Mouse (Mus musculus) frontal cortex, postnatal 14 days (tissue): ENCODE results near the gene Iqsec3.
A peak's percentile ranks its signal among the peaks of the same experiment; 100 is the strongest.
"Not testable (repeated sequence)": the region's sequence is repeated elsewhere in the genome, so short reads cannot be mapped to it uniquely, and the experiment has no call there.

Experiments used
- DNase-seq, 2 experiments: peaks; one replicate each; pipeline ENCODE4 v3.0.0; 2022; ENCODE audit warnings: low spot score in 2 of 2

Iqsec3 gene

DNA sequence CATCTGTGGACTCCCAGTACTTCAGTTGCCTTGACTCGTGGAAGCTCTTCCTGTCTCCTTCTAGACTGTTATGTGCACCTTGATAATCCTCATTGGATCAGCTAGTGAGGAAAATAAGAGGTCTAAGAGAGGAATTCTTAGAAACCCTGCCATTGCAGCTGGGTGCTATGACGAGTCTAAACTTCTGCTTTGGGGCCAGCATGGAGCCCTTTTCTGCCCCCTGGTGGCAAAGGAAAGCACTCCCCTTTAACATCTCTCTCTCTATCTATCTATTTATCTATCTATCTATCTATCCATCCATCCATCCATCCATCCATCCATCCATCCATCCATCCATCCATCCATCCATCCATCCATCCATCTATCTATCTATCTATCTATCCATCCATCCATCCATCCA is 106.9 kb downstream of the Iqsec3 start:
- not testable (repeated sequence) for DNase-seq

GRCm38 (mm10) chr6:121363956-121364355 is 109.5 kb downstream of the Iqsec3 start:
- no peak for DNase-seq

GRCm38 (mm10) chr6:121363061-121363460 is 110.4 kb downstream of the Iqsec3 start:
- DNase-seq, result no peak

DNA sequence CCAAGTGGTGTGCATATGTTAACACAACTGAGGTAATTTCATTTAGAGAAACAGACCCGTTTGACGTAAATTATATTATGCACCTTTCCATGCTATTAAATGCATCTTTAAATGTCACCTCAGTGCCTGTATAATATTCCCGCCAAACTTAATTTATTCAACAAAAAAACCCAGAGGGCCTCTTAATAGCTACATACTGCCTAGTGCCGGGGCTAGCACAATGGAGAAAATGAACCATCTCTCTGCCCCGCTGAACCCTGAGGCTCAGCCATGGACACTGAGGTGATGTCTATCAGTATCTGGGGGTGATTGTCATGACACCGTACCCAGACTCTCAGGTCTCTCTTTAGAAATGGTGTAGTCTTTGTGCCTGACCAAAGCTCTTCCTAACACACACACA is 116.2 kb downstream of the Iqsec3 start:
- no peak for DNase-seq

DNA sequence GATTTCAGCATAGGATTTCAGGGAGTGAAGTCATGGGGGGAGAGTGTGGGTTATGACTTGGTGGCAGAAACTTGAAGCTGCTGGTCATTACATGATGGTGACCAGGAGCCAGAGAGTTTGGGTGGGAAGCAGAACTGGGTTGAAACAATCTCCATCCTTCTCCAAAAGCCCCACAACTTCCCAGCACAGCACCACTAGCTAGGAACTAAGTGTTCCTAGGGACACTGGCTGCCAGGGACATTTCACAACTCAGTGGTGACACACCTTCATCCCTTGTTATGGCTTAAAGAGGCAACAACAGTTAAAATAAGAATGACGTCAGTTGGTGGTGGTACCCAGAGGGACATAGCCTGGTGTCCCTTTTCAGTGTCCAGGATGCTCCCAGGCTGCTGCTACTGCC is 117.4 kb downstream of the Iqsec3 start:
- no peak for DNase-seq

DNA sequence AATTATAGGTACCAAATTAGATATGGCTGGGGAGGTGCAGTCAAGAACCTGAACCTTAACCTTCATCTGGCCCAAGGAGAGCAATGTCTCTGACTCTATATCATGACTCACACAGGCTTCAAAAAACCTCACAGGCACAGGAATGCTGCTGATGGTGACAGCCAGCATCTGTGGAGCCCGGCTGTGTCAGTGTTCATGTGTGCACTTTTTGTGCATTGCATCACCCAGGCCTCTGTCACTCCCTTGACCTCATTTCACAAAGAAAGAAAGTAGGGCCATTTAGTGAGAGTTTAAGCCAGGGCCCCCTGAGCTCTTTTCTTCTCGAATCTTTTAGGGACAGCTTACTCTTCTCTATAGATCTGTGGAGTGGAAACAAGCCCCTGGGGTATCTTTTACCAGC is 121.2 kb downstream of the Iqsec3 start:
- DNase-seq, result no peak

DNA sequence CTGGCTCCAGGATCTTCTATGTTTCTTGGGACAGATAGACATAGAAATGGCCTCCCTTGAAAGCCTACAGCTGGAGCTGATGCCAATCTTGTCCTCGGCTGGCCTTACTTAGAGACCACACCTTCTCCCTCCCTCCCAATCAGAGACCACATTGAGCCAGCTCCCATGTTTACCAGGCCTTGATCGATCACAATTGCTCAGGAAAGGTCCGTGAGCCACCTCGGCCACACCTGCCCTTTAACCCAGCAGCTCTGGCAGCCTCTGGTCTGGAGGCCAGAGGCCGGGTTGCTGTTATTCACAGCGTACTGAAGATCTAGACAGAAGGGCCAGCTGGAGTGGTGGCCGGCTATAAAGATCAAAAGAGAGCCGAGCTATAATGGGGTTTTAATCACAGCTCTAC is 127.0 kb downstream of the Iqsec3 start:
- DNase-seq, result no peak

DNA sequence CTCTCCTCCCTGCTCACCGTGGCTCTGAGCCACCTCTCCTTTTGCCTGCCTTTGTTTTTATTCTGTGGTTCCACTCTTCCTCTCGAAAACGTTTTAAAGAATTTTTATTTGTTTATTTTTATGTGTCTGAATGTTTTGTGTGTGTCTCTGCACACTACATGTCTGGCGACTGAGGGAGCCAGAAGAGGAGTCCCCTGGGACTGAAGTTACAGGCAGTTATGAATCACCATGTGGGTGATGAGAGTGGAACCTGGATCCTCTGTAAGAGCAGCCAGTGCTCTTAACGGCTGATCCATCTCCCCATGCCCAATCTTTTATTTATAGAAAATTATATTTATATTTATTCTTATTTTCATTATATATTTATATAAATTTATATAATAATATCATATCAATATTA is 129.1 kb downstream of the Iqsec3 start:
- no peak for DNase-seq

DNA sequence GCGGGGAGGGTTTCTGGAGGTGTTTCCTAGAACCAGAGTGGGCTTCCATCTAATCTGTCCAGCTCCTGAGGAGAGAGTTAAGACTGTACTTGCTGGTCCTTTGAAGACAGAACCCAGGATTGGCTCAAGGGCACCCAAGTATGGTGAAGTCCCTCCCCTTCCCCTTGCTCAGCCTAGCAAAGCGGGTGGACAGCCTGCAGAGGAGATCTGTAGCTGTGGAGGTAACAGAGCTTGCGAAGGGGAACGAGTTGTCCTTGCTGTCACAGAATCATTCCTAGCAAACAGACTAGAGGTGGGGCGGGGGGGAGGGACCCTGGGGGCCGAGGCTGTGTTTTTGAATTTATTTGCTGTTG is 129.7 kb downstream of the Iqsec3 start:
- no peak for DNase-seq

DNA sequence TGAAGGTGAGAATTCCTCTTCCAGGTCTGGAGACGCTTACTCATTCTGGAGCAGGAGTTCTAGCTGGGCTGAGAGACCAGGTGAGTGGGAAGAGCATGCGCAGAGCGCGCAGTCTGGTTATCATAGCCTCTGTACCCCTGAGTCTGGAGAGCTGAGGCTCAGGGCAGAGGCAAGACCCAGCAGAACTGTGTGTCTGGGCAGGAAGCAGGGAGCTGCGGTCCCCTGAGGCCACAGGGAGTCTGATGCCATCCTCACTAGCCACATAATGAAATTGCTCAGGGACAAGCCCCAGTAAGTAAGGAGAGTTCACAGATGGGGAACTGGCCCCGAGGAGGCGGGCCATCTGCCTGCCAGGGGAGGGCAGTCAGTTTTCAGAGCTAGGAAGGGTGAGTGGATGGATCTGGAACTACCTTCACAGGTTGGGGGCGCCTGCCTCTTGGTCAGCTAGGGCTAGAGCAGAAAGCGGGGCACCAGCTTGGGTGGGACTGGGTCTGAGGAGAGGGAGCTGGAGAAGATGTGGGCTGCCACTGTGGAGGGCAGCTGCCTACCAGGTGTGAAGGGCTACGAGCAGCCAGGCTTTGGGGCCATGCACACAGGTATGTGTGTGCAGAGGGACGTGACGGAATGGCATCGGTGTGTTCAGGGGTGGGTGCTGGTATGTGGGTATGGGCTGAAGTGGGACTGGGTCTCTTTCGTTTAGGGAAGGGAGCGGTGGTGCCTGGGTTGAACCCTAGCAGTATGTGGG is 130.3 kb downstream of the Iqsec3 start, which contains the start of gene Slc6a12:
TSS of gene Slc6a12 (plus strand) at position 51 of the 745 bp plus-strand sequence.
- DNase-seq, result no peak

DNA sequence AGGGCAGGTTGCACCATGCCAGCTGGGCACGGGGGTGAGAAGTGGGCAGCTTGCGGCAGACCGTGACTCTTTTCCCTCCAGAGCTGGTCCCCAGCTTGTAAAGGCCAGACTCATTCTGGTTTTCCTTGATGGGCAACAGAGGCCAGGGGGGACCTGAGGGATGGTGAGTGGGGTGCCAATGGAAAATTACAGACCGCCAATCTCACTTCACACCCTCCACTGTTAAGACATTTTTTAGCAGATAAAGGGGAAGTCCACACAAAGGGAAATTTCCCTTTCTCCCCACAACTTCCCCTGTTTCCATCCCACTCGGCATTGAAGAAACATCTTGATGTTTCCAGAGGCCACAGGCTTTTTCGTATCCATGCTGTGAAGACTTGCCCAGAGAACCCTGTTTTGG is 131.8 kb downstream of the Iqsec3 start:
- DNase-seq, result no peak

DNA sequence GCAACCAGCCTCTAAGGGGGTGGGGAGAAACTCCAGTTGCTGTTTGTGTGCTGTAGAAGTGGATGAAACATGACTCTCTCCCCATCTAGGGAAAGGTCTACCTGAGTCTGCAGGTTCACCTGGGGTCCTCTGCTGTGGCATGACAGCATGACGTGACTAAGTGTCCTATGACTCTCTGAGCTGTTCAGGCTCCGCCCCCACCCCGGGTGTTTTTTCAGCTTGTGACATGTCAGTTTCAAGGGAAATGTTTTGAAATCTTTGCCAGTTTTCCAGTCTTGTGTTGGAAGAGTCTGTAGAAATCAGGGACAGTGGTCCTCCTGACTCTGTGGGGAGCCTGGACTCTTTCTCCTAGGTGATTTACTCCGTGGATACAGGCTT is 135.0 kb downstream of the Iqsec3 start:
- no peak for DNase-seq

DNA sequence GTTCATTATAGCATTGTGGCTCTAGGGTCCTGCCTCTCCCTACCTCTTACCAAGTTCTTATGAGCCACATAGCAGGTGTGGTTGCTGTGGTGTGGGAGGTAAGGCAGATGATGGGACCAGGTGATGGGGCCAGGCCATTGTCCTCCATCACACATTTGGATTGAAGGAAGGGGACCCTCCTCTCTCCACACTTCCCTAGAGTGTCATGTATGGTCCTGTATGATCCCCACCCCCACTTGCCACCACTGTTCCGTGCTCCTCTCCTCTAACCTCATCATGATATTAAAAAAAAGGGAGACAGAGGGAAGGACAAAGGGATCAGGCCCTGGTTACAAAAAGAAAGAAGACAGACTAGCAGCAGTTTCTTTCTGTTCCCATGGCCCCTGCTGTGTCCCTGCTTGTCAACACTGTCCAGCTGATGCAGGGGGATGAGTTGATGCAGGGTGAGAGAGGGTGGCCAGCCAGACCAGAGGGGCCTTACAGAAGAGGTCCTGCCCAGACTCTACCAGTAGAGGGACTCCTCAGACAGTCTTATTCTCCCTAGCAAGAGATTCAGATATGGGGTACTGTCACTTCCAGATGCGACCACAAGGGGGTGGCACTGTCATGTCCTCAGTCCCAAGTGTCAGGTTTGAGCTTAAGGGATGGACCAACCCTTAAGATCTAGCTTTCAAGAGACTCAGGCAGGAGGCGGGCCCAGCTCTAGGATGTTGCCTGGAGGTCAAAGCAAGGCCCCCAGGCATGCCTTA is 135.5 kb downstream of the Iqsec3 start:
- peak; percentile 70 to 81 for DNase-seq

GRCm38 (mm10) chr6:121337229-121337628 is 136.2 kb downstream of the Iqsec3 start:
- DNase-seq, result no peak

DNA sequence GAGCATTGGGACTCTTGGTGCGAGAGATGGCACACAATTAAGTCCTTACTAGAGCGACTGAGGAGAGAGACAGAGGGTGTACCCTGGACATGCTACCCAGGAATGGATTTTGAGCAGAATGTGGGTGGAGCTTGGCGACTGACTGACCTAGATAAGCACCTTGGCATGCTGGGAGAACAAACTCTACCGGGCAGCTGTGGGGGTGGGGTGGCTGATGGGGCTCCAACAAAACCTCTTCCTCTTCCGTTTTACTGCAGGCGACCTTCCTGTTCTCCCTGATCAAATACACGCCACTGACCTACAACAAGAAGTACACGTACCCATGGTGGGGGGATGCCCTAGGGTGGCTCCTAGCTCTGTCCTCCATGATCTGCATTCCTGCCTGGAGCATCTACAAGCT is 136.9 kb downstream of the Iqsec3 start:
- no peak for DNase-seq

- DNase-seq, result no peak
Measured at GRCm38 (mm10) chr6:121335841-121336240, 137.6 kb downstream of the Iqsec3 start.

GRCm38 (mm10) chr6:121329848-121330508 is 143.5 kb downstream of the Iqsec3 start:
- peak in 1 of 2 experiments; percentile 35 for DNase-seq

DNA sequence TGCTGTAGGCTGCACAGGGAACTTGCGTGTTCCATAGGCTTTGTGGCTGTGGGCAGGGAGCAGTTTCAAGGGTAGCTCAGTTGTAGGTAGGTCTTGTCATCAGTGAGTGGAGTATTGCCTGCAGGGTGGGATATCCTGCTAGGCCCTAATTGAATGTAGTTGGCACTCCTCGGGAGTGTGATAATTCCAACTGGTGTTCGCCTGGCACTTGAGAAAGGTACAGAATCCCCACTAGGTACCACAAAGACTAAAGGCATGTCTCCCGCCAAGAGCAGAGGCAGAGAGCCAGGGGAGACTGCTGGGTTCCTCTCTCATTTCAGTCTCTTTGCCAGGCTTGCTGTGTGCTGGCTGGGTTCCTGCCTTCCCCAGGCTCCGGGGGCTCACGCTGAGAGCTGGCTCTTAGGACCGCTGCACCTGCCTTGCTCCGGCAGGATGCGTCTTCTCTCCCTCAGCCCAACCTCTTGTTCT is 145.0 kb downstream of the Iqsec3 start:
- DNase-seq, result peak in 1 of 2 experiments; percentile 18

DNA sequence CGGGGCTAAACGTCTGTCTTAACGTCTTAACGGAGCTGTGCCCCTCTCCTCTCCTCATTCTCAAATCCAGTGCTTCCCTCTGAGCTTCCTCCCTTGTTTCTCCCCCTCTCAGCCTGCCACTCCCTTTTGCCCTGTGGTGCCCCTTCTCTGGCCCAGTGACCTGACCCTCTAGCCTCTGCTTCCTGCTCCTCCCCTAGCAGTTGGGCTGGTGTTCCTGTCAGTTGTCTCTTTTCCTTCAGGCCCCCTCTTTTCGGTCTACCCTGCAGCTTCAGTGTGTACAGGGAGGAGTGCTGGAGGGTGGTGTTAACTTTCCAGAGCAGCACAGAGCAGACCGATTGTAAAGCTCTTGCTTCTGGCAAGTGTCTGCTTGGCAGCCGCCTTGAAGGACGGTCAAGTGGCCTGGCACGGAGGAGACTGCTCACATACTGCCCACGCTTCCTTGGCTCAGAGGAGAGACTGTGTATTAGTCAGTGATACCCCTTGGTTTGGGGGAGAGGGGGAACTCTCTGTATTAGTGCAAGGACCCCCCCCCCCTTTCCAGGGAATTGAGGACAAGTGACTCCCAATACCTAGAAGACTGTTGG is 146.9 kb downstream of the Iqsec3 start:
- DNase-seq, result no peak

- no peak for DNase-seq
Measured at GRCm38 (mm10) chr6:121325740-121326139, 147.7 kb downstream of the Iqsec3 start.

DNA sequence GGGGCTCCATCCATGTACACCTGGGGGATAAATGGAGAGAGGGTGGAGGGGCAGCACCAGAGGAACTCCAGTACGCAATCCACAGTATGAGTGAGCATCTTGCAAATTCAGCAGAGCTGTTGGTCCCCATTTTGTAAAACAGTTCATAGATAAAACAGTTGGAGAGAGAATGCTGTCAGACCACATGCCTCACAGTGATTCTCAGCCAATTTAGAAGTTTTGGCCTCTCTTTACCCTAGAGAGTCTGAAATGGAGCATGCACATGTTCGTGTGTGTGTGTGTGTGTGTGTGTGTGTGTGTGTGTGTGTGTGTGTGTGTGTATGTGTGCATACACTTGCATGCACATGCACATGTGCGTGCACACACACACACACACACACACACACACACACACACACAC is 148.2 kb downstream of the Iqsec3 start:
- DNase-seq, result no peak
